Mouse (Mus musculus) retina, postnatal 7 days (tissue): ENCODE measurements around the gene Gpr156.
"Not testable (repeated sequence)": the region's sequence is repeated elsewhere in the genome, so short reads cannot be mapped to it uniquely, and the experiment has no call there.

ENCODE experiments used
- DNase-seq: peaks from one replicate; pipeline ENCODE4 v3.0.0-alpha.2; 2012; ENCODE audit warnings: low read depth, low spot score

Gpr156 gene

GRCm38 (mm10) chr16:38000178-38000577 is 83.9 kb downstream of the Gpr156 start:
- DNase-seq = no peak

DNA sequence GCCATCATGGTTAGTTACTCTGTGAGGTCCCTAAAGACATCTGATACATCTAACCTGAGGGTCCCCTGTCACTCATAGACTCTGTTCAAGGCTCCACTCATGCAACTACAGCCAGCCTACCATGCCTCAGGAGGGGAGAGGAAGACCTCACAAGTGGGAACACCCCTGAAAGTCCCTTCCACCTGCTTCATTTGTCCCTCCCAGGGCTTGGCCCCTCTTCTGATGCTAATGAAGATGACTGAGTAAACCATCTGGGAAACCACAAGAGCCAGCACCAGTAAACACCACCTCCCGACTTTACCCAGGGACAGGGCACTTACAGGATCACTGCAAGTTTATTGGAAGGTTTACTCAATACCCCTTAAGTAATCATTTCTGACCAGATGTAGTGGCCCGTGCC is 85.5 kb downstream of the Gpr156 start:
- DNase-seq = no peak

DNA sequence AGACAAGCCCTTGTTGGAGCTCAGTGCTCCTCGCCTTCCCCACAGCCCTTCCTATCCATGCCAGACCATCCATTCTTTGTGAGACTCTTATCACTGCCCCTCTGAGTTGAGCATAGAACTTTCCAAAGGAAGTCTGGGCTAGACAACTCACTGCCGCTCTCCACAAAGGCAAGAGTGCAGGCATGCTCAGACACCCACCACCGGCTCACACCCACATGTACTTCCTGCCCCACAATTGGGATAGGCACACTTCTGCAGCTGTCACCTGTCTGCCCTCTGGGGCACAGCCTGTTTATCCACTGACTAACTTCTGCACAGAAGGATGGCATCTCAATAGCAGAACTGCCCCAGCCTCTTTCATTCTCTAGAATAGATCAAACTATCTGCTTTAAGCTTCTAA is 86.2 kb downstream of the Gpr156 start:
- no peak for DNase-seq

DNA sequence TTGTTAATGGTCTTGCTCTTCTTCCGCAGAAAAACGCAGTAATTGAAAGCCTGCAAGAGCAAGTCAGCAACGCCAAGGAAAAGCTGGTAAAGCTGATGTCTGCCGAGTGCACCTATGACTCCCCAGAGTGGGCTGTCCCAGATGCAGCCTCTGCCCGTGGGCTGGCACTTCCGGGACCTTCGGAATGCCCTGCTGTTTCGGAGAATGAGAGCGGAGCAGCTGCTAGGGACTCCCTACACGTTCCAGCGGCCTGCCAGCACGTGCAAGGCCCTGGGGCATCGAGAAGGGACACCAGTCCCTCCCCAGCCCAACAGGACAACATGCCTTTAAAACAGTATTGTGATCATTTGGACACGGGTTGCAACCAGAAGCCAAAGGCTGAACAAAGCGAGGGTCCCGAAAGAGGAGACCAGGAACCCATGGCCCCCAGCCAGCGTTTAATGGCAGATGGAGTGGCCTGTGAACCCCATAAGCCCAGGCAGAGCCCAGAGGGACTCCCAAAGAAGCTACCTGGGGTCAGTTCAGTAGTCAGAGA is 88.3 kb downstream of the Gpr156 start:
- no peak for DNase-seq

DNA sequence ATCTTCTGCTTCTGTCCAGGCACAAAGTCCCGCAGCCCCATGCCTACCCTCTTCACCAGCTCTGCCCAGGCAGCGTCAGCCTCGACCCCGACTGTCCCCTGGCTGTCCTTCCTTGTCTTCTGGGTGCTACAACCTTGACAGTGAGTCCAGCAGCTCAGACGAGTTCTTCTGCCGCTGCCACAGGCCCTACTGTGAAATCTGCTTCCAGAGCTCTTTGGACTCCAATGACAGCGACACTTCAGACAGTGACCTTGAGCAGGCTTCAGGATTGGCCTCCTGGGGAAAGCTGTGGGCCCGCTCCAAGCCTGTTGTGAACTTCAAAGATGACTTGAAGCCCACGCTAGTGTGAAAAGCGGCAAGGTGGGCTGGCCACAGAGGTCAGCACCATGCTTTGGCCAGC is 89.2 kb downstream of the Gpr156 start:
- DNase-seq = no peak

GRCm38 (mm10) chr16:38008371-38008770 is 92.1 kb downstream of the Gpr156 start:
- DNase-seq = no peak

DNA sequence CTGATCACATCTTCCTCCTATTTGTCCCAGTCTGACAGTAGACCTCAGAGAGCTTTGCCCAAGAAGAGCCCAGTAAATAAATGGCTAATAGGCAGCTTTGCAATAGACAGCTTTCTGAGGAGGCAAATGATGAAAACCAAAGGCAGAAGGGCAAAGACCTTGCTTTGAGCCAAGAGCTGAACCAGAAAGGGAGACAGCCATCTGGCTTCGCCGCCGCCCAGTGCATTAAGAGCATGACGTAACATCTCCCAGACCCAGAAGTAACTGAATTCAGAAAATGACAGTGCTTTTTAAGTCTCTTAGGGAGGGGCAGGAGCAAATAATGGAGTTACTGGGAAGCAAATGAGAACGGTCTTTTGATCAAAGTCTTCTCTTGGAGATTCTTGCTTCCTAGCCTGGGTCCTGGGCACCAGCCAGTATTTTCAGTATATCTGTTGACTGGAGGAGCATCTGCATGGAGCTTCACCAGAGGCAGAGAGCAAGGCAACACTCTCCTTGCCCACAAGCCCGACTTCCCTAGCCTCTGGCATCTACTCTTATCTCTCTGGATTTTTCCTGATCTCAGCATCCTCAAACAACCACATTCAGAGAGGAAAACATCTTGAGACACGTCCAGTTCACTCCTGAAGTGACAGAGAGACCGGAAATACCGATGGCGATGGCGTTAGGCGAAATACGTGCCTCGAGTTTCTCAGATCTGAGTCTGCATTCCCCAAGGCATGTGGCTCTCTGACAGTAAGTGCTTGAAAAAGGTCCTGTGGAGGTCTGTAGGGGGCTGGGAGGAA is 92.9 kb downstream of the Gpr156 start:
- no peak for DNase-seq

- DNase-seq = no peak
Measured at GRCm38 (mm10) chr16:38011486-38011885, 95.2 kb downstream of the Gpr156 start.

GRCm38 (mm10) chr16:38012382-38012781 is 96.1 kb downstream of the Gpr156 start:
- no peak for DNase-seq

DNA sequence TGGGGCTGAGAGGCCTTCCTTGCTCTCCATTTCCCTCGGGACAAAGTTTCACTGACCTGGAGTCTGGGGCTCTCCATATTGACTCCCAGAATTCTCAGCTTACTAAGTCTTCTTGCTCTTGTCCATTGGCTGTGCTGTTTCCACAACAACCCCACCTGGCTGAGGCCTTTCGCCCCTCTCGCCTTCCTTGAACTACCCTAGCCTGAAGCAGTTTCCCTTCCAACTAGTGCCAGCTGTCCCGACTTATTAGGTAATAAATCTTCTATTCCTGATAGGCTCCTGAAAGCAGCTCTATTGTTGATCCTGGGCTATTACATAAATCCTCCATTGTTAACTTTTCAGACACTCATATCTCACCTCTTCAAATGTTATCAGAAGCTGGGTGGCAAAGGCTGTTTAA is 96.6 kb downstream of the Gpr156 start:
- DNase-seq = no peak

GRCm38 (mm10) chr16:38014951-38015350 is 98.7 kb downstream of the Gpr156 start:
- DNase-seq = no peak

- DNase-seq = no peak
Measured at GRCm38 (mm10) chr16:38016928-38017524, 100.7 kb downstream of the Gpr156 start.

DNA sequence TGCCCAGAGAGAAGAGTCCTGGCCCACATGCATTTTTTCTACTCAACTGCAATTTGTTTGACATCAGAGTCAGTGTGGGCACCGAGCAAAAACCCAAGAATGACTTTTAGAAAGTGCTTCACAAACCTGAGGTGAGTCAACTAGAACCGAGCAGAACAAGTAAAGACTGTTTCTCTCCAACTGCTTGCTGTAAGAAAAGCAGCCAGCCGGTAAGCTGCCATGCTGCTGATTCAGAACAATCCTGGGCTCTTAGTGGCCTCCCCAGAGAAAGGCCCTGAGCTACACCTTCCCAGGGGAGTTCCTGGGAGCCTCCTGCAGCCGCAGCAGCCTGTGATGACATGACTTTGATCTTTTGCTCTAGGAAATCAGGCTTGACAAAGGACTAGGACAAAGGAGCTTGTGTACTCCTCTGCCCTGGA is 101.7 kb downstream of the Gpr156 start:
- no peak for DNase-seq

- DNase-seq = no peak
Measured at GRCm38 (mm10) chr16:38032644-38033043, 116.3 kb downstream of the Gpr156 start.

DNA sequence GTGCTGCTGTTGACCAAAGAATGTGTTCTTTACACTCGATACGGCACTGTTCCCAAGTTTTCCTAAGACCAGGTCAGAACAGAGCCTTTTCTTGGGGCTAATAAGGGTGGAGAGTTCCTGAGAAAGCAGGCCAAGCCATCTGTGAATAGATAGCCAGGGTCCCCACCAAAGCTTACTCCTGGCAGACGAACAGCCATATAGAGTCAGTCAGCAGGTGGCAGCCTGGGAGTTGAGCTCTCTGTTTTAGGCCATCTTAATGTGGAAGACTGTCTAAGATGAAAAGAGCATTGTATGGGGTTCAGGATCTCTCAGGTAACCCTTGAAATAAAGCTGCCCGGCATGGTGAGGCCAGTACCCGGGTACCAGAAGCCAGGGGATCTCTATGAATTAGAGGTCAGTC is 116.8 kb downstream of the Gpr156 start:
- no peak for DNase-seq

- DNase-seq = not testable (repeated sequence)
Measured at GRCm38 (mm10) chr16:38038101-38038500, 121.8 kb downstream of the Gpr156 start.

- DNase-seq = no peak
Measured at GRCm38 (mm10) chr16:38042160-38042559, 125.9 kb downstream of the Gpr156 start.

DNA sequence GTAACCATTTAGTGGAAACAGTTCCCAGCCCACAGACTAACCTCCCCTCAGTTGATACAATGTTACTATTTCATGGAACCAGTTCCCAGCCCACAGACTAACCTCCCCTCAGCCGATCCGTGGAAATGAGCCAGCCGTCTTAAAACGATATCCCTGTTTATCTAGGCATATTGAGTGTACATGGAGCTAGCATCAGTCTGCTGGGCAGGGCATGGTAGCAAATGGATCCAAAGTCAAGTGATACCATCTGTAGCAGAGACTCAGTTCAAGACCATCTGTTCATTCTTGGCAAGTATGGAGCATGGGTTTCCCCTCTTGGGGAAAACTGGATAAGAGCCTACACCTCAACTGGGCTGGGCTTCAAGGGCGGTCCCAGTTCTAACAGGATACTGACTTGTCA is 128.3 kb downstream of the Gpr156 start:
- DNase-seq = no peak

- DNase-seq = no peak
Measured at GRCm38 (mm10) chr16:38047781-38048558, 131.7 kb downstream of the Gpr156 start.
